Mouse (Mus musculus): Measurements from ENCODE around the gene Mipol1.

- TF ChIP-seq POLR2A (IDR thresholded peaks at IDR 0.05; ENCODE audit: low read depth, low read length) (no peak), CTCF (conservative IDR thresholded peaks at IDR 0.05; ENCODE audit: insufficient read depth, insufficient read length, low read depth, low read length) (no peak)
These were observed 25.9 kb upstream of the Mipol1 start for GRCm38 (mm10) chr12:57204276-57204851.

Measured in kidney, adult 2 months (tissue).